Mouse (Mus musculus): ENCODE results near the gene Ces2c. TPM values are rescaled to one million over a fixed set of nuclear protein-coding genes. Genes with fewer than 3 reads are reported as not detected.

Gene Ces2c
- not detected in 2 replicates for polyA plus RNA-seq (2014; fragmentation: Nextera tagmentation; extraction: Ambion mirVana)

GRCm38 (mm10) chr8:104846831-104847230 is at the start of gene Ces2c:
Gene Ces2c (plus strand): TSS chr8:104847068.
- Histone ChIP-seq H3K9ac (replicated peaks; ENCODE audit: low read depth, low read length) (no peak within 1 kb of the TSS), H3K9me3 (ENCODE audit: control insufficient read depth, low read length) (no peaks in the 10 kb centered on the region), H3K4me1 (ENCODE audit: control insufficient read depth, insufficient read depth, low read length) (no peaks in the 10 kb centered on the region), H3K36me3 (ENCODE audit: control insufficient read depth, insufficient read depth, low read length) (no peaks in the 10 kb centered on the region), H3K27me3 (ENCODE audit: control insufficient read depth, insufficient read depth, low read length) (no peaks in the 10 kb centered on the region), H3K4me3 (ENCODE audit: low read depth, low read length) (no peak within 1 kb of the TSS), H3K4me2 (ENCODE audit: low read depth, low read length) (no peak within 1 kb of the TSS), H3K27ac (ENCODE audit: low read depth, low read length) (no peak within 1 kb of the TSS)
- ATAC-seq (ENCODE audit: low read depth): no peak
- WGBS: 86% methylated on average over 3 of the region's 3 CpGs

- H3K27ac ChIP-seq (ENCODE audit: low read depth, low read length): no peak overlapping the region
- ATAC-seq (ENCODE audit: low read depth): no peak
- no peak overlapping the region for H3K9ac ChIP-seq (replicated peaks; ENCODE audit: low read depth, low read length)
- no peaks in the 10 kb centered on the region for H3K27me3 ChIP-seq (ENCODE audit: control insufficient read depth, insufficient read depth, low read length)
- no peak overlapping the region for H3K4me3 ChIP-seq (ENCODE audit: low read depth, low read length)
- H3K9me3 ChIP-seq (ENCODE audit: control insufficient read depth, low read length): no peaks in the 10 kb centered on the region
- WGBS: 97% methylated on average over 1 of the region's 1 CpGs
- no peak overlapping the region for H3K4me2 ChIP-seq (ENCODE audit: low read depth, low read length)
- H3K36me3 ChIP-seq (ENCODE audit: control insufficient read depth, insufficient read depth, low read length): no peaks in the 10 kb centered on the region
- H3K4me1 ChIP-seq (ENCODE audit: control insufficient read depth, insufficient read depth, low read length): no peaks in the 10 kb centered on the region
These were observed 47.5 kb upstream of the Ces2c start for GRCm38 (mm10) chr8:104799385-104799784.

GRCm38 (mm10) chr8:104806127-104806526 is 40.7 kb upstream of the Ces2c start:
- Histone ChIP-seq H3K27me3 (ENCODE audit: control insufficient read depth, insufficient read depth, low read length) (no peaks in the 10 kb centered on the region), H3K27ac (ENCODE audit: low read depth, low read length) (no peak overlapping the region), H3K4me3 (ENCODE audit: low read depth, low read length) (no peak overlapping the region), H3K9ac (replicated peaks; ENCODE audit: low read depth, low read length) (no peak overlapping the region), H3K4me1 (ENCODE audit: control insufficient read depth, insufficient read depth, low read length) (no peaks in the 10 kb centered on the region), H3K36me3 (ENCODE audit: control insufficient read depth, insufficient read depth, low read length) (no peaks in the 10 kb centered on the region), H3K9me3 (ENCODE audit: control insufficient read depth, low read length) (no peaks in the 10 kb centered on the region), H3K4me2 (ENCODE audit: low read depth, low read length) (no peak overlapping the region)
- 45% methylated on average over 2 of the region's 2 CpGs for WGBS
- no peak for ATAC-seq (ENCODE audit: low read depth)

- H3K4me3 ChIP-seq (ENCODE audit: low read depth, low read length): no peak overlapping the region
- ATAC-seq (ENCODE audit: low read depth): no peak
- H3K4me2 ChIP-seq (ENCODE audit: low read depth, low read length): no peak overlapping the region
- no peaks in the 10 kb centered on the region for H3K4me1 ChIP-seq (ENCODE audit: control insufficient read depth, insufficient read depth, low read length)
- H3K9me3 ChIP-seq (ENCODE audit: control insufficient read depth, low read length): no peaks in the 10 kb centered on the region
- H3K9ac ChIP-seq (replicated peaks; ENCODE audit: low read depth, low read length): no peak overlapping the region
- no peak overlapping the region for H3K27ac ChIP-seq (ENCODE audit: low read depth, low read length)
- H3K27me3 ChIP-seq (ENCODE audit: control insufficient read depth, insufficient read depth, low read length): no peaks in the 10 kb centered on the region
- WGBS: 93% methylated on average over 7 of the region's 7 CpGs
- H3K36me3 ChIP-seq (ENCODE audit: control insufficient read depth, insufficient read depth, low read length): no peaks in the 10 kb centered on the region
These were observed 38.1 kb upstream of the Ces2c start for GRCm38 (mm10) chr8:104808542-104809413.

- ATAC-seq (ENCODE audit: low read depth): no peak
- 90% methylated on average over 3 of the region's 3 CpGs for WGBS
- Histone ChIP-seq H3K4me3 (ENCODE audit: low read depth, low read length) (no peak overlapping the region), H3K27ac (ENCODE audit: low read depth, low read length) (no peak overlapping the region), H3K9ac (replicated peaks; ENCODE audit: low read depth, low read length) (no peak overlapping the region), H3K36me3 (ENCODE audit: control insufficient read depth, insufficient read depth, low read length) (no peaks in the 10 kb centered on the region), H3K4me2 (ENCODE audit: low read depth, low read length) (no peak overlapping the region), H3K9me3 (ENCODE audit: control insufficient read depth, low read length) (no peaks in the 10 kb centered on the region), H3K4me1 (ENCODE audit: control insufficient read depth, insufficient read depth, low read length) (no peaks in the 10 kb centered on the region), H3K27me3 (ENCODE audit: control insufficient read depth, insufficient read depth, low read length) (no peaks in the 10 kb centered on the region)
These were observed 37.4 kb upstream of the Ces2c start for GRCm38 (mm10) chr8:104809436-104809835.

- H3K4me3 ChIP-seq (ENCODE audit: low read depth, low read length): no peak overlapping the region
- H3K27me3 ChIP-seq (ENCODE audit: control insufficient read depth, insufficient read depth, low read length): no peaks in the 10 kb centered on the region
- H3K9ac ChIP-seq (replicated peaks; ENCODE audit: low read depth, low read length): no peak overlapping the region
- H3K4me1 ChIP-seq (ENCODE audit: control insufficient read depth, insufficient read depth, low read length): no peaks in the 10 kb centered on the region
- H3K9me3 ChIP-seq (ENCODE audit: control insufficient read depth, low read length): no peaks in the 10 kb centered on the region
- no peak overlapping the region for H3K4me2 ChIP-seq (ENCODE audit: low read depth, low read length)
- no peak for ATAC-seq (ENCODE audit: low read depth)
- no peaks in the 10 kb centered on the region for H3K36me3 ChIP-seq (ENCODE audit: control insufficient read depth, insufficient read depth, low read length)
- H3K27ac ChIP-seq (ENCODE audit: low read depth, low read length): no peak overlapping the region
- 89% methylated on average over 1 of the region's 1 CpGs for WGBS
These were observed 20.0 kb upstream of the Ces2c start for GRCm38 (mm10) chr8:104826912-104827311.

GRCm38 (mm10) chr8:104828221-104828620 is 18.6 kb upstream of the Ces2c start:
- no peaks in the 10 kb centered on the region for H3K9me3 ChIP-seq (ENCODE audit: control insufficient read depth, low read length)
- 79% methylated on average over 3 of the region's 3 CpGs for WGBS
- no peak overlapping the region for H3K4me2 ChIP-seq (ENCODE audit: low read depth, low read length)
- no peak overlapping the region for H3K27ac ChIP-seq (ENCODE audit: low read depth, low read length)
- H3K4me1 ChIP-seq (ENCODE audit: control insufficient read depth, insufficient read depth, low read length): no peaks in the 10 kb centered on the region
- no peak overlapping the region for H3K9ac ChIP-seq (replicated peaks; ENCODE audit: low read depth, low read length)
- no peak for ATAC-seq (ENCODE audit: low read depth)
- no peaks in the 10 kb centered on the region for H3K27me3 ChIP-seq (ENCODE audit: control insufficient read depth, insufficient read depth, low read length)
- H3K4me3 ChIP-seq (ENCODE audit: low read depth, low read length): no peak overlapping the region
- H3K36me3 ChIP-seq (ENCODE audit: control insufficient read depth, insufficient read depth, low read length): no peaks in the 10 kb centered on the region

GRCm38 (mm10) chr8:104831440-104831839 is 15.4 kb upstream of the Ces2c start, which contains the start of gene Ces2b:
Gene Ces2b (plus strand): TSS chr8:104831572.
- 74% methylated on average over 5 of the region's 5 CpGs for WGBS
- Histone ChIP-seq H3K4me2 (ENCODE audit: low read depth, low read length) (no peak within 1 kb of the TSS), H3K9me3 (ENCODE audit: control insufficient read depth, low read length) (no peaks in the 10 kb centered on the region), H3K4me3 (ENCODE audit: low read depth, low read length) (no peak within 1 kb of the TSS), H3K9ac (replicated peaks; ENCODE audit: low read depth, low read length) (no peak within 1 kb of the TSS), H3K27ac (ENCODE audit: low read depth, low read length) (no peak within 1 kb of the TSS), H3K4me1 (ENCODE audit: control insufficient read depth, insufficient read depth, low read length) (no peaks in the 10 kb centered on the region), H3K27me3 (ENCODE audit: control insufficient read depth, insufficient read depth, low read length) (no peaks in the 10 kb centered on the region), H3K36me3 (ENCODE audit: control insufficient read depth, insufficient read depth, low read length) (no peaks in the 10 kb centered on the region)
- ATAC-seq (ENCODE audit: low read depth): no peak

GRCm38 (mm10) chr8:104841360-104842078 is 5.3 kb upstream of the Ces2c start:
- no peak for ATAC-seq (ENCODE audit: low read depth)
- Histone ChIP-seq H3K27me3 (ENCODE audit: control insufficient read depth, insufficient read depth, low read length) (no peaks in the 10 kb centered on the region), H3K4me2 (ENCODE audit: low read depth, low read length) (no peak overlapping the region), H3K4me1 (ENCODE audit: control insufficient read depth, insufficient read depth, low read length) (no peaks in the 10 kb centered on the region), H3K36me3 (ENCODE audit: control insufficient read depth, insufficient read depth, low read length) (no peaks in the 10 kb centered on the region), H3K27ac (ENCODE audit: low read depth, low read length) (no peak overlapping the region), H3K9me3 (ENCODE audit: control insufficient read depth, low read length) (no peaks in the 10 kb centered on the region), H3K4me3 (ENCODE audit: low read depth, low read length) (no peak overlapping the region), H3K9ac (replicated peaks; ENCODE audit: low read depth, low read length) (no peak overlapping the region)
- WGBS: 87% methylated on average over 3 of the region's 3 CpGs

Measured in neural tube, embryonic 14.5 days (tissue).